Mouse (Mus musculus): Measurements from ENCODE around the gene Mmp19. TPM values are rescaled to one million over a fixed set of nuclear protein-coding genes. Genes with fewer than 3 reads are reported as not detected.
A peak's percentile ranks its signal among the peaks of the same experiment; 100 is the strongest.

Gene Mmp19
- total and polyA plus RNA-seq, 3 experiments: 0.08 to 0.36 TPM; not detected in 1

- Histone ChIP-seq H3K9ac (ENCODE audit: control insufficient read depth, low read depth, low read length, poor library complexity, severe bottlenecking) (peak overlapping the region; percentile 78), H3K27me3 (ENCODE audit: control insufficient read depth in 1 of 2, insufficient read depth in 2 of 2, low read length in 2 of 2) (no peaks in the 10 kb centered on the region), H3K4me3 (ENCODE audit: control insufficient read depth in 1 of 2, insufficient read depth in 1 of 2, low read depth in 2 of 2, low read length in 2 of 2) (peak overlapping the region; percentile 69 to 86), H3K9me3 (replicated peaks; ENCODE audit: insufficient read depth, low read length) (no peaks in the 10 kb centered on the region), H3K4me1 (ENCODE audit: control insufficient read depth in 1 of 2, insufficient read depth in 2 of 2, low read length in 2 of 2) (peaks cover 5 to 12% of the 10 kb centered on the region in 2 experiments; a peak in 3 of 4 replicates), H3K79me2 (ENCODE audit: control insufficient read depth, insufficient read depth, low read length, poor library complexity) (peaks cover 27% of the 10 kb centered on the region), H3K36me3 (ENCODE audit: control insufficient read depth in 1 of 2, insufficient read depth in 2 of 2, low read length in 2 of 2) (peaks cover 0 to 8% of the 10 kb centered on the region in 2 experiments; a peak in 2 of 4 replicates), H3K27ac (ENCODE audit: control insufficient read depth, low read depth, low read length) (no peak overlapping the region)
- DNase-seq (ENCODE audit: low read depth, low spot score): no peak
- TF ChIP-seq SMC3 (IDR thresholded peaks at IDR 0.05; ENCODE audit: low read depth, low read length): no peak
- TF ChIP-seq ZNF384 (IDR thresholded peaks at IDR 0.05; ENCODE audit: low read depth, low read length): no peak
- no peak for TF ChIP-seq GATA1 (IDR thresholded peaks at IDR 0.05; ENCODE audit: low read depth, low read length)
- TF ChIP-seq TAL1 (IDR thresholded peaks at IDR 0.05; ENCODE audit: low read length): no peak
- no peak for TF ChIP-seq JUND (IDR thresholded peaks at IDR 0.05; ENCODE audit: low read depth, low read length)
- TF ChIP-seq ELF1 (IDR thresholded peaks at IDR 0.05; ENCODE audit: low read depth, low read length): no peak
- no peak for TF ChIP-seq E2F4 (IDR thresholded peaks at IDR 0.05; ENCODE audit: borderline replicate concordance, low read depth, low read length)
- TF ChIP-seq RAD21 (IDR thresholded peaks at IDR 0.05; ENCODE audit: low read depth, low read length): no peak
- TF ChIP-seq USF2 (IDR thresholded peaks at IDR 0.05; ENCODE audit: borderline replicate concordance in 1 of 2, insufficient read depth in 1 of 2, low read depth in 1 of 2, low read length in 2 of 2): no peak
- no peak for TF ChIP-seq TBP (IDR thresholded peaks at IDR 0.05; ENCODE audit: low read depth, low read length)
- TF ChIP-seq UBTF (IDR thresholded peaks at IDR 0.05; ENCODE audit: borderline replicate concordance, insufficient read depth, low read depth, low read length): no peak
- no peak for TF ChIP-seq USF1 (IDR thresholded peaks at IDR 0.05; ENCODE audit: low read depth, low read length)
- no peak for TF ChIP-seq MYB (IDR thresholded peaks at IDR 0.05; ENCODE audit: low read depth, low read length)
- TF ChIP-seq MYC (IDR thresholded peaks at IDR 0.05; ENCODE audit: low read depth, low read length): no peak
These were observed 16.3 kb downstream of the Mmp19 start for GRCm38 (mm10) chr10:128807018-128807417.

DNA sequence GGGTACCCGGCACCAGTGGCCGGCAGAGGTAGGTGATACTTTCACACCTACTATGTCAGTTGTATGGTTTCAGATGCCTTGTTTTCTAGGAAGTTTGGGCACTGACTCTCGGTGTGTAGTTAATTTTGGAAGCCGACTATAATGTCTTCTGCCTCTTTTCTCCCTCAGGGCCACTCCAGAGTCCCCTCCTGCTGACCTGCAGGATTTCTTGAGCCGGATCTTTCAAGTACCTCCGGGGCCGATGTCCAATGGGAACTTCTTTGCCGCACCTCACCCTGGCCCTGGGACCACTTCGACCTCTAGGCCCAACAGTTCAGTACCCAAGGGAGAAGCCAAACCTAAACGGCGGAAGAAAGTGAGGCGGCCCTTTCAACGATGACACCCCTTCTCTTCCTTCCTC is 26.3 kb downstream of the Mmp19 start, which contains the start of gene Sarnp:
Sarnp (plus strand) TSS at position 301 of the 400 bp plus-strand sequence.
- Histone ChIP-seq H3K9ac (ENCODE audit: control insufficient read depth, low read depth, low read length, poor library complexity, severe bottlenecking) (no peak within 1 kb of the TSS), H3K4me1 (ENCODE audit: control insufficient read depth in 1 of 2, insufficient read depth in 2 of 2, low read length in 2 of 2) (peaks cover 0 to 5% of the 10 kb centered on the region in 2 experiments; a peak in 1 of 4 replicates), H3K79me2 (ENCODE audit: control insufficient read depth, insufficient read depth, low read length, poor library complexity) (peaks cover 14% of the 10 kb centered on the region), H3K4me3 (ENCODE audit: control insufficient read depth in 1 of 2, insufficient read depth in 1 of 2, low read depth in 2 of 2, low read length in 2 of 2) (no peak within 1 kb of the TSS), H3K9me3 (replicated peaks; ENCODE audit: insufficient read depth, low read length) (no peaks in the 10 kb centered on the region), H3K27me3 (ENCODE audit: control insufficient read depth in 1 of 2, insufficient read depth in 2 of 2, low read length in 2 of 2) (no peaks in the 10 kb centered on the region), H3K27ac (ENCODE audit: control insufficient read depth, low read depth, low read length) (no peak within 1 kb of the TSS), H3K36me3 (ENCODE audit: control insufficient read depth in 1 of 2, insufficient read depth in 2 of 2, low read length in 2 of 2) (peaks cover 11 to 26% of the 10 kb centered on the region in 2 experiments)
- DNase-seq (ENCODE audit: low read depth, low spot score): no peak
- no peak for TF ChIP-seq EP300 (IDR thresholded peaks at IDR 0.05; ENCODE audit: low read depth in 1 of 2, low read length in 2 of 2)
- TF ChIP-seq ELF1 (IDR thresholded peaks at IDR 0.05; ENCODE audit: low read depth, low read length): no peak
- no peak for TF ChIP-seq SIN3A (IDR thresholded peaks at IDR 0.05; ENCODE audit: low read length)
- no peak for TF ChIP-seq POLR2AphosphoS5 (IDR thresholded peaks at IDR 0.05; ENCODE audit: borderline replicate concordance, low read depth, low read length)
- no peak for TF ChIP-seq SMC3 (IDR thresholded peaks at IDR 0.05; ENCODE audit: low read depth, low read length)
- TF ChIP-seq MEF2A (IDR thresholded peaks at IDR 0.05; ENCODE audit: extremely low read depth, insufficient replicate concordance, low read depth, low read length, poor library complexity, severe bottlenecking): no peak
- TF ChIP-seq CHD1 (IDR thresholded peaks at IDR 0.05; ENCODE audit: low read depth, low read length): no peak
- TF ChIP-seq USF1 (IDR thresholded peaks at IDR 0.05; ENCODE audit: low read depth, low read length): no peak
- TF ChIP-seq ETS1 (IDR thresholded peaks at IDR 0.05; ENCODE audit: low read depth, low read length): no peak

All from MEL (cell line).